Mouse (Mus musculus) G1E (cell line): Measurements from ENCODE around the gene 4931428F04Rik.

Source experiments
- CTCF ChIP-seq: IDR thresholded peaks from 2 replicates; pipeline ENCODE4 v1.5.1; 2012; ENCODE audit warnings: low read depth, low read length, inconsistent platforms, mixed read lengths
- GATA2 ChIP-seq: IDR thresholded peaks from 2 replicates; pipeline ENCODE4 v1.6.1; 2012; ENCODE audit warnings: low read depth, low read length, inconsistent platforms, borderline replicate concordance
- POLR2AphosphoS5 ChIP-seq: IDR thresholded peaks from 2 replicates; pipeline ENCODE4 v1.6.1; 2012; ENCODE audit warnings: low read depth, low read length, inconsistent platforms; ENCODE audit not compliant: insufficient replicate concordance
- TAL1 ChIP-seq: conservative IDR thresholded peaks from 2 replicates; pipeline ENCODE4 v1.6.1; 2012; ENCODE audit warnings: low read depth, low read length, inconsistent platforms, mixed read lengths

GRCm38 (mm10) chr8:105338992-105339391 lies 49.3 kb upstream of the 4931428F04Rik start:
- TF ChIP-seq CTCF (no peak), POLR2AphosphoS5 (no peak), TAL1 (no peak), GATA2 (no peak)
